Mouse (Mus musculus) gastrocnemius, postnatal 36 days (tissue): Measurements from ENCODE around the gene Gm29276. TPM values are rescaled to one million over a fixed set of nuclear protein-coding genes. Genes with fewer than 3 reads are reported as not detected.
"Not testable (repeated sequence)": the region's sequence is repeated elsewhere in the genome, so short reads cannot be mapped to it uniquely, and the experiment has no call there.

ENCODE experiments used
- DNase-seq, 2 experiments: peaks; one replicate each; pipeline ENCODE4 v3.0.0; 2022
- intact Hi-C: fragments of 180-260 bp; cut with DNase I; formaldehyde crosslinking; loops from one replicate; pipeline ENCODE4 v1.15.1; 2025
- long read RNA-seq, 2 experiments: library from polyadenylated mRNA; stranded (forward); transcript quantifications; one replicate each; pipeline ENCODE4 v2.0.0; 2021
- total RNA-seq, 2 experiments: library from RNA; stranded (reverse); gene quantifications; 2 replicates each; pipeline ENCODE4 v1.2.3; 2021

Gene Gm29276
- total RNA-seq = not detected
- long read RNA-seq, experiment 1 = 0 reads
- long read RNA-seq, experiment 2 = 0 reads

DNA sequence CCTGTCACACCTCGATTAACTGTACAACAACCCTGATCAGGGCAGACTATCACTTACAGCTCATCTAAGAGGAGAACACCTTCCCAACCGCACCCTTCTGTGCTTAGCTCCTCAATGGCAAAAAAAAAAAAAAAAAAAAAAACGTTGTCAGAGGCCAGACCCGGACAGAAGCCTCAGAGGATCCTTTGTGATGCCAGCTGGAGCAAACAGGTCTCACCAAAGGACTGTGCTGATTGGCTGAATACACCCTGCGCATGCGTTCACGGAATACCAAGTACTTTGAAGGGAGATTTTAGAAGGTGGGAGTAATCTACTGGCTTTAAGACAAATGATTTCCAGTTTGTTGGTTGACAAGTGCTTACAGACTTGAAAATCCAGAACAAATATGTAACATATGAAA is at the start of gene Gm29276:
Gm29276 (minus strand) TSS at position 101 of the 400 bp plus-strand sequence.
- DNase-seq, intact Hi-C loops: not testable (repeated sequence)
